Mouse (Mus musculus) forebrain, embryonic 13.5 days (tissue): ENCODE results near the gene Samd4b. TPM values are rescaled to one million over a fixed set of nuclear protein-coding genes. Genes with fewer than 3 reads are reported as not detected.

Experiments
- ATAC-seq: fragments of 200-750 bp; cut with Nextera tagmentation; 2 replicates; pipeline ENCODE4 v1.8.0; 2017
- H3K27ac ChIP-seq: fragments of 300-500 bp; sonication (generic); 2 replicates; pipeline ENCODE4 v1.5.1; 2015; ENCODE audit warnings: inconsistent platforms, mild to moderate bottlenecking, moderate library complexity
- H3K27me3 ChIP-seq: fragments of 300-500 bp; sonication (generic); 2 replicates; pipeline ENCODE4 v1.6.1; 2015; ENCODE audit warnings: mild to moderate bottlenecking, inconsistent platforms
- H3K36me3 ChIP-seq: fragments of 300-500 bp; sonication (generic); 2 replicates; pipeline ENCODE4 v1.6.1; 2015; ENCODE audit warnings: mild to moderate bottlenecking, inconsistent platforms; ENCODE audit not compliant: poor library complexity, severe bottlenecking
- H3K4me1 ChIP-seq: fragments of 300-500 bp; sonication (generic); 2 replicates; pipeline ENCODE4 v1.6.1; 2015; ENCODE audit warnings: inconsistent platforms
- H3K4me2 ChIP-seq: fragments of 300-500 bp; sonication (generic); 2 replicates; pipeline ENCODE4 v1.6.1; 2015; ENCODE audit warnings: inconsistent platforms, mild to moderate bottlenecking, moderate library complexity
- H3K4me3 ChIP-seq: fragments of 300-500 bp; sonication (generic); 2 replicates; pipeline ENCODE4 v1.5.1; 2015; ENCODE audit warnings: mild to moderate bottlenecking, inconsistent platforms
- H3K9ac ChIP-seq: fragments of 300-500 bp; sonication (generic); 2 replicates; pipeline ENCODE4 v1.6.1; 2015; ENCODE audit warnings: mild to moderate bottlenecking, inconsistent platforms
- H3K9me3 ChIP-seq: fragments of 300-500 bp; sonication (generic); replicated peaks from 2 replicates; pipeline ENCODE4 v1.6.1; 2016; ENCODE audit warnings: inconsistent platforms
- WGBS: fragments of 180-500 bp; shearing (Covaris S2); methylation state at CpG from one replicate; pipeline ENCODE4 v1.1.7; 2015; 5-methylcytosine and 5-hydroxymethylcytosine counted together
- polyA plus RNA-seq: library from polyadenylated mRNA; unstranded; fragments of >200 nt; fragmentation: Nextera tagmentation; extraction: Ambion mirVana; gene quantifications from 2 replicates; pipeline ENCODE4 v1.2.1, GENCODE M21; 2015

Gene Samd4b
- polyA plus RNA-seq, 1 experiment from 2014 or later: 20.5 TPM

- Histone ChIP-seq H3K27ac (no peak overlapping the region; the same call in 1 of the 2 replicates), H3K36me3 (peaks cover 31% of the 10 kb centered on the region), H3K4me3 (no peak overlapping the region), H3K4me1 (peaks cover 24% of the 10 kb centered on the region), H3K9ac (no peak overlapping the region), H3K27me3 (no peaks in the 10 kb centered on the region), H3K9me3 (no peaks in the 10 kb centered on the region), H3K4me2 (no peak overlapping the region)
- 48% methylated on average over 5 of the region's 5 CpGs for WGBS
- ATAC-seq: no peak
Measured at GRCm38 (mm10) chr7:28570982-28571682, 26.8 kb downstream of the Samd4b start.

- Histone ChIP-seq H3K9me3 (no peaks in the 10 kb centered on the region), H3K9ac (no peak overlapping the region), H3K27me3 (no peaks in the 10 kb centered on the region), H3K27ac (no peak overlapping the region), H3K4me1 (peaks cover 24% of the 10 kb centered on the region), H3K36me3 (peaks cover 38% of the 10 kb centered on the region), H3K4me2 (no peak overlapping the region), H3K4me3 (no peak overlapping the region)
- 73% methylated on average over 12 of the region's 12 CpGs for WGBS
- ATAC-seq: no peak
Measured at GRCm38 (mm10) chr7:28570291-28570981, 27.5 kb downstream of the Samd4b start.

- 0 out of 2 replicates have a peak, but pooled peaks have one; percentile 50 for ATAC-seq
- Histone ChIP-seq H3K9ac (no peak overlapping the region), H3K4me1 (peaks cover 24% of the 10 kb centered on the region), H3K27ac (no peak overlapping the region), H3K9me3 (no peaks in the 10 kb centered on the region), H3K36me3 (peaks cover 60% of the 10 kb centered on the region), H3K4me2 (no peak overlapping the region), H3K4me3 (no peak overlapping the region), H3K27me3 (no peaks in the 10 kb centered on the region)
Measured at GRCm38 (mm10) chr7:28568253-28568652, 29.7 kb downstream of the Samd4b start.

- WGBS: 93% methylated on average over 4 of the region's 4 CpGs
- Histone ChIP-seq H3K4me2 (no peak overlapping the region), H3K27ac (no peak overlapping the region), H3K4me3 (no peak overlapping the region), H3K27me3 (no peaks in the 10 kb centered on the region), H3K9ac (no peak overlapping the region), H3K4me1 (peaks cover 24% of the 10 kb centered on the region), H3K9me3 (no peaks in the 10 kb centered on the region), H3K36me3 (peaks cover 67% of the 10 kb centered on the region)
- ATAC-seq: no peak
Measured at GRCm38 (mm10) chr7:28567539-28567938, 30.4 kb downstream of the Samd4b start.

GRCm38 (mm10) chr7:28565407-28565806, 32.5 kb downstream of the Samd4b start:
- H3K27ac ChIP-seq: no peak overlapping the region
- ATAC-seq: no peak
- H3K9me3 ChIP-seq: no peaks in the 10 kb centered on the region
- H3K36me3 ChIP-seq: peaks cover 85% of the 10 kb centered on the region
- WGBS: 89% methylated on average over 5 of the region's 5 CpGs
- H3K4me3 ChIP-seq: no peak overlapping the region
- H3K9ac ChIP-seq: peak overlapping the region; percentile 23; the same call in 1 of the 2 replicates
- no peaks in the 10 kb centered on the region for H3K27me3 ChIP-seq
- H3K4me1 ChIP-seq: peaks cover 5% of the 10 kb centered on the region
- H3K4me2 ChIP-seq: no peak overlapping the region

GRCm38 (mm10) chr7:28562951-28563350, 35.0 kb downstream of the Samd4b start:
- Histone ChIP-seq H3K4me1 (no peaks in the 10 kb centered on the region), H3K36me3 (peaks cover 91% of the 10 kb centered on the region), H3K27me3 (no peaks in the 10 kb centered on the region), H3K4me3 (no peak overlapping the region), H3K27ac (no peak overlapping the region), H3K9ac (no peak overlapping the region), H3K4me2 (no peak overlapping the region), H3K9me3 (no peaks in the 10 kb centered on the region)
- no peak for ATAC-seq
- WGBS: 95% methylated on average over 13 of the region's 13 CpGs

- H3K27ac ChIP-seq: no peak overlapping the region
- H3K9ac ChIP-seq: no peak overlapping the region
- H3K4me2 ChIP-seq: no peak overlapping the region
- no peak overlapping the region for H3K4me3 ChIP-seq
- H3K9me3 ChIP-seq: no peaks in the 10 kb centered on the region
- no peaks in the 10 kb centered on the region for H3K27me3 ChIP-seq
- H3K36me3 ChIP-seq: peaks cover 85% of the 10 kb centered on the region
- H3K4me1 ChIP-seq: no peaks in the 10 kb centered on the region
- 95% methylated on average over 13 of the region's 13 CpGs for WGBS
- no peak for ATAC-seq
Measured at GRCm38 (mm10) chr7:28562371-28562770, 35.6 kb downstream of the Samd4b start.

GRCm38 (mm10) chr7:28561967-28562366, 36.0 kb downstream of the Samd4b start:
- no peak for ATAC-seq
- Histone ChIP-seq H3K4me3 (no peak overlapping the region), H3K4me2 (no peak overlapping the region), H3K36me3 (peaks cover 81% of the 10 kb centered on the region), H3K4me1 (no peaks in the 10 kb centered on the region), H3K27me3 (no peaks in the 10 kb centered on the region), H3K27ac (no peak overlapping the region), H3K9ac (no peak overlapping the region), H3K9me3 (no peaks in the 10 kb centered on the region)
- 90% methylated on average over 11 of the region's 11 CpGs for WGBS

GRCm38 (mm10) chr7:28560856-28561255, 37.1 kb downstream of the Samd4b start:
- no peaks in the 10 kb centered on the region for H3K4me1 ChIP-seq
- H3K36me3 ChIP-seq: peaks cover 70% of the 10 kb centered on the region

GRCm38 (mm10) chr7:28558486-28558885, 39.5 kb downstream of the Samd4b start:
- no peak for ATAC-seq
- no peaks in the 10 kb centered on the region for H3K27me3 ChIP-seq
- WGBS: 71% methylated on average over 4 of the region's 4 CpGs
- no peak overlapping the region for H3K27ac ChIP-seq
- H3K36me3 ChIP-seq: peaks cover 47% of the 10 kb centered on the region
- H3K9ac ChIP-seq: no peak overlapping the region
- H3K4me2 ChIP-seq: no peak overlapping the region
- no peaks in the 10 kb centered on the region for H3K4me1 ChIP-seq
- H3K4me3 ChIP-seq: no peak overlapping the region
- H3K9me3 ChIP-seq: no peaks in the 10 kb centered on the region

More at GRCm38 (mm10) chr7:28560856-28561255, 37.1 kb downstream of the Samd4b start:
- no peaks in the 10 kb centered on the region for H3K9me3 ChIP-seq
- no peak overlapping the region for H3K4me3 ChIP-seq
- H3K27me3 ChIP-seq: no peaks in the 10 kb centered on the region
- no peak overlapping the region for H3K9ac ChIP-seq
- ATAC-seq: no peak
- 95% methylated on average over 10 of the region's 10 CpGs for WGBS
- H3K4me2 ChIP-seq: no peak overlapping the region
- H3K27ac ChIP-seq: no peak overlapping the region; the same call in 1 of the 2 replicates

- Histone ChIP-seq H3K9me3 (0 out of 2 replicates have a peak, but pooled peaks cover 3% of the 10 kb centered on the region), H3K9ac (no peak overlapping the region), H3K27ac (no peak overlapping the region), H3K4me1 (no peaks in the 10 kb centered on the region), H3K36me3 (peaks cover 39% of the 10 kb centered on the region), H3K4me2 (no peak overlapping the region), H3K27me3 (no peaks in the 10 kb centered on the region), H3K4me3 (no peak overlapping the region)
- no peak for ATAC-seq
- 94% methylated on average over 6 of the region's 6 CpGs for WGBS
Measured at GRCm38 (mm10) chr7:28557708-28558107, 40.2 kb downstream of the Samd4b start.

- Histone ChIP-seq H3K36me3 (peaks cover 32% of the 10 kb centered on the region), H3K9ac (no peak overlapping the region), H3K27me3 (no peaks in the 10 kb centered on the region), H3K9me3 (0 out of 2 replicates have a peak, but pooled peaks cover 3% of the 10 kb centered on the region), H3K4me1 (no peaks in the 10 kb centered on the region), H3K27ac (no peak overlapping the region), H3K4me2 (no peak overlapping the region), H3K4me3 (no peak overlapping the region)
- ATAC-seq: no peak
- WGBS: 76% methylated on average over 5 of the region's 5 CpGs
Measured at GRCm38 (mm10) chr7:28557069-28557468, 40.9 kb downstream of the Samd4b start.
